Mouse (Mus musculus): ENCODE results near the gene Mrpl28. TPM values are rescaled to one million over a fixed set of nuclear protein-coding genes. Genes with fewer than 3 reads are reported as not detected.

The Mrpl28 gene
- total RNA-seq, 4 experiments from 2014 or later: 62.7 to 72.1 (median 67.6) TPM

GRCm38 (mm10) chr17:26115956-26116487 is 7.3 kb upstream of the Mrpl28 start:
- DNase-seq (ENCODE audit: low spot score in 2 of 2): no peak

GRCm38 (mm10) chr17:26116503-26117258 is 6.6 kb upstream of the Mrpl28 start:
- DNase-seq (ENCODE audit: low spot score in 2 of 2): no peak

- DNase-seq (ENCODE audit: low spot score in 2 of 2): peak in 1 of 2 experiments; percentile 36
Measured at GRCm38 (mm10) chr17:26119766-26120710, 3.3 kb upstream of the Mrpl28 start.

GRCm38 (mm10) chr17:26122431-26123140 is 714 bp upstream of the Mrpl28 start:
- DNase-seq (ENCODE audit: low spot score in 2 of 2): no peak

GRCm38 (mm10) chr17:26124560-26124959 is 1.3 kb downstream of the Mrpl28 start:
- DNase-seq (ENCODE audit: low spot score in 2 of 2): no peak

- no peak for DNase-seq (ENCODE audit: low spot score in 2 of 2)
Measured at GRCm38 (mm10) chr17:26125226-26125625, 1.9 kb downstream of the Mrpl28 start.

GRCm38 (mm10) chr17:26131062-26131732 is 7.9 kb downstream of the Mrpl28 start:
- no peak for DNase-seq (ENCODE audit: low spot score in 2 of 2)

GRCm38 (mm10) chr17:26131856-26132853 is 8.9 kb downstream of the Mrpl28 start:
- no peak for DNase-seq (ENCODE audit: low spot score in 2 of 2)

- DNase-seq (ENCODE audit: low spot score in 2 of 2): no peak
Measured at GRCm38 (mm10) chr17:26137106-26137750, 13.9 kb downstream of the Mrpl28 start.

GRCm38 (mm10) chr17:26137751-26138130 is 14.4 kb downstream of the Mrpl28 start:
- no peak for DNase-seq (ENCODE audit: low spot score in 2 of 2)

- peak; percentile 88 to 91 for DNase-seq (ENCODE audit: low spot score in 2 of 2)
Measured at GRCm38 (mm10) chr17:26138239-26138836, 15.0 kb downstream of the Mrpl28 start, which contains the start of gene Axin1. Gene Axin1, plus strand, starts transcription at chr17:26138688.

GRCm38 (mm10) chr17:26138901-26139381 is 15.6 kb downstream of the Mrpl28 start:
- DNase-seq (ENCODE audit: low spot score in 2 of 2): peak; percentile 43 to 62

- DNase-seq (ENCODE audit: low spot score in 2 of 2): no peak
Measured at GRCm38 (mm10) chr17:26142796-26143195, 19.5 kb downstream of the Mrpl28 start.

- no peak for DNase-seq (ENCODE audit: low spot score in 2 of 2)
Measured at GRCm38 (mm10) chr17:26143386-26143785, 20.1 kb downstream of the Mrpl28 start.

GRCm38 (mm10) chr17:26149056-26149455 is 25.8 kb downstream of the Mrpl28 start:
- no peak for DNase-seq (ENCODE audit: low spot score in 2 of 2)

- DNase-seq (ENCODE audit: low spot score in 2 of 2): no peak
Measured at GRCm38 (mm10) chr17:26151886-26152630, 28.8 kb downstream of the Mrpl28 start.

GRCm38 (mm10) chr17:26162736-26163135 is 39.4 kb downstream of the Mrpl28 start:
- DNase-seq (ENCODE audit: low spot score in 2 of 2): no peak

- no peak for DNase-seq (ENCODE audit: low spot score in 2 of 2)
Measured at GRCm38 (mm10) chr17:26168039-26168438, 44.7 kb downstream of the Mrpl28 start.

Data from gastrocnemius, adult 8-10 months (tissue).